Mouse (Mus musculus): Measurements from ENCODE around the gene Mettl23. TPM values are rescaled to one million over a fixed set of nuclear protein-coding genes. Genes with fewer than 3 reads are reported as not detected.
"Not testable (repeated sequence)": the region's sequence is repeated elsewhere in the genome, so short reads cannot be mapped to it uniquely, and the experiment has no call there.

Mettl23 gene
- polyA plus RNA-seq, 2 experiments: 17.5 to 37.1 TPM

DNA sequence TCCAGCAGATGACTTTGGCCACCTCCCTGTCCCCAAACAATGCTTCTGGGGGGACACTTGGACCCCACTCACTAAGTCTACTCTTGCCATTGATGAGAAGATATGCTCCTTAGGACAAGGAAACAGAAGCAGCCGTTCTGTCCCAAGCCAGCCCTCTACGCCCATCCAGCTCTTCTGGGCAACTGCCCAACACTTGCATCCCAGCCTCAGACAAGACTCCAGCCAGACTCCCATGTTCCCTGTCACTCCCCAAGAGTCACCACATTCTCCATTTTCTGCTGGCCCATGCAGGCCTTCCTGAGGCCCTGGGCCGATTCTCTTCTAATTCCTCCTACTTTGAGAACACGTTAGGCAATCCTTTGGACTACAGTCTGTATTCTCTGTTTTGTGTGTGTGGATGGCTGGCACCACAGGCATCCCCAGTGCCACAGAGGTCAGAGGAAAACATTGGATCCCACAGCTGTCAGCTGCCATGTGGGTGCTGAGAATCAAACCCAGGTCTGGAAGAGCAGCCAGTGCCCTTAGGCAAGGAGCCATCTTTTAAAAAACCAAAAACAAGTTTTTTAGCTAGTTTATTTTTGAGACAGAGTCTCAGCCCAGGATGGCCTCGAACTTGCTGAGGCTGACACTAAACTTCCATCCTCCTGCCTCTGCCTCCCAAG is 23.0 kb upstream of the Mettl23 start:
- H3K27ac ChIP-seq: no peak overlapping the region
- no peaks in the 10 kb centered on the region for H3K27me3 ChIP-seq (ENCODE audit: control insufficient read depth, insufficient read depth, low read length)
- H3K4me2 ChIP-seq (ENCODE audit: low read depth): no peak overlapping the region
- WGBS (ENCODE audit: insufficient replicate concordance): 69% methylated on average over 5 of the region's 5 CpGs
- no peak for DNase-seq (ENCODE audit: low read depth in 3 of 3, low spot score in 3 of 3)
- TF ChIP-seq CTCF (IDR thresholded peaks at IDR 0.05; ENCODE audit: low read depth) (no peak), EP300 (IDR thresholded peaks at IDR 0.05; ENCODE audit: low read depth) (no peak)
- H3K9ac ChIP-seq (replicated peaks): no peak overlapping the region
- ATAC-seq (ENCODE audit: insufficient read depth): no peak
- H3K4me3 ChIP-seq (ENCODE audit: insufficient read depth in 1 of 2, low read depth in 2 of 2, low read length in 2 of 2): no peak overlapping the region
- H3K9me3 ChIP-seq (ENCODE audit: control insufficient read depth, low read length): no peaks in the 10 kb centered on the region
- no peaks in the 10 kb centered on the region for H3K4me1 ChIP-seq (replicated peaks; ENCODE audit: control insufficient read depth in 2 of 2, insufficient read depth in 2 of 2, low read length in 1 of 2)
- no peaks in the 10 kb centered on the region for H3K36me3 ChIP-seq (replicated peaks; ENCODE audit: control insufficient read depth, insufficient read depth, low read depth)

DNA sequence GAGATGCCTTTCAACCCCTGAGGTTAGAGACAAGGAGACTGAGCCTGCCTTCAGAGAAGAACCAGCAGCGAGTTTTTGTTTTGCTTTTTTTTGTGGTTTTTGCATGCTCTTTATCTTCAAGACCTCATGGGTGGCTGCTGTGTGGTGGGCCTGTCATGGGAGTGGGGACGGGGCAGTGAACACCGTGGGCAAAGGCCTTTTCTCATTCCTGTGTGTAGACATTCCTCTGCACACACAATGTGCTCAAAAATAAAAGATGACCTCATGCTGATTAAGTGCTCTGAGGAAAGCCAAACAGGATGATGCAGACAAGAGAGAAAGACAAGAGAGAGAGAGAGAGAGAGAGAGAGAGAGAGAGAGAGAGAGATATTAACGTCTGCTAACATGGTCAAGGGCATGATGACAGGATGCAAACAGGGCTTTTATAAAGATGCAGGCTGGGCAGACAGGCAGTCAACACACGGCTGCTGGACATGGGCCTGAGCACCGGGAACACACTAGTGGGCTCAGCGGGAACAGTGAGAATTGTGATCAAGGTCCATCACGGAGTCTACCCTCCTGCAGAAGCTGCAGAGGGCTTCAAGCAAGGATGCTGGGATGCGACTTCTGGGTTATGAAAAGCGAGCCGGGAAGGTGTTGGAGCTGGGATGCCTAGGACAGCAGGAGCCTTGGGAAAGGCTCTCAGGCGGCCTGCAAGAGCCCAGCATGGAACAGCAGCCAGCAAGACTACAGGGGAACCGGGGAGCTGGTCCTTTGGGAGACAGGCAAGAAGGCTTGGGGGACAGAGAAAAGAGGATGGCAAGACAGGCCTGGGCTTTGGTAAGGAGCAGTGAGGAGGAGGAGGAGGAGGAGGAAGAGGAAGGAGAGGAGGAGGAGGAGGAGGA is 21.8 kb upstream of the Mettl23 start:
- no peaks in the 10 kb centered on the region for H3K9me3 ChIP-seq (ENCODE audit: control insufficient read depth, low read length)
- no peak overlapping the region for H3K4me2 ChIP-seq (ENCODE audit: low read depth)
- no peak overlapping the region for H3K4me3 ChIP-seq (ENCODE audit: insufficient read depth in 1 of 2, low read depth in 2 of 2, low read length in 2 of 2)
- 49% methylated on average over 13 of the region's 13 CpGs for WGBS (ENCODE audit: insufficient replicate concordance)
- H3K9ac ChIP-seq (replicated peaks): no peak overlapping the region
- TF ChIP-seq EP300 (IDR thresholded peaks at IDR 0.05; ENCODE audit: low read depth): no peak
- TF ChIP-seq CTCF (IDR thresholded peaks at IDR 0.05; ENCODE audit: low read depth): no peak
- H3K27me3 ChIP-seq (ENCODE audit: control insufficient read depth, insufficient read depth, low read length): no peaks in the 10 kb centered on the region; the same call in 1 of the 2 replicates
- DNase-seq (ENCODE audit: low read depth in 3 of 3, low spot score in 3 of 3): no peak
- ATAC-seq (ENCODE audit: insufficient read depth): no peak
- no peaks in the 10 kb centered on the region for H3K4me1 ChIP-seq (replicated peaks; ENCODE audit: control insufficient read depth in 2 of 2, insufficient read depth in 2 of 2, low read length in 1 of 2)
- H3K36me3 ChIP-seq (replicated peaks; ENCODE audit: control insufficient read depth, insufficient read depth, low read depth): no peaks in the 10 kb centered on the region
- H3K27ac ChIP-seq: no peak overlapping the region

DNA sequence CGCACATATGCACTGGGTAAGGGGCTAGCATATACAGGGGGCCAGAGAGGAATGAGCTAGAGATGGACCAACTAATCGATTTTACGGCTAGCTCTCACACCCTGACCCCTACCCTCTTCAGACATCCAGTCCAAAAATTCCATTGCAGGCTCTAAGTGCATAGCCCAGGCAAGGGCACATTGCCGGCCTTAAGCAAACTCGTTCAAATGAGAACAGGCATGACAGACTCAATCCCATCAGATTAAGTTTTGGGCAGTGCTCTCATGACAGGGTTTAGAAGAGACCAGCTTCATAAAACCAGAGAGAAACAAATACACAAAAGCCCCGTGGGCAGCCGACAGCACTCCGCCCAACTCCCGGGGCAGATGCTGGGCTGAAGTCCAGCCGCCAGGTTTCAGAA is 20.9 kb upstream of the Mettl23 start:
- TF ChIP-seq CTCF (IDR thresholded peaks at IDR 0.05; ENCODE audit: low read depth) (no peak), EP300 (IDR thresholded peaks at IDR 0.05; ENCODE audit: low read depth) (no peak)
- DNase-seq (ENCODE audit: low read depth in 3 of 3, low spot score in 3 of 3): no peak
- ATAC-seq (ENCODE audit: insufficient read depth): no peak
- Histone ChIP-seq H3K4me2 (ENCODE audit: low read depth) (no peak overlapping the region), H3K9ac (replicated peaks) (no peak overlapping the region), H3K4me1 (replicated peaks; ENCODE audit: control insufficient read depth in 2 of 2, insufficient read depth in 2 of 2, low read length in 1 of 2) (no peaks in the 10 kb centered on the region), H3K27ac (no peak overlapping the region), H3K9me3 (ENCODE audit: control insufficient read depth, low read length) (no peaks in the 10 kb centered on the region), H3K36me3 (replicated peaks; ENCODE audit: control insufficient read depth, insufficient read depth, low read depth) (no peaks in the 10 kb centered on the region), H3K27me3 (ENCODE audit: control insufficient read depth, insufficient read depth, low read length) (peaks cover 7% of the 10 kb centered on the region), H3K4me3 (ENCODE audit: insufficient read depth in 1 of 2, low read depth in 2 of 2, low read length in 2 of 2) (no peak overlapping the region)
- 69% methylated on average over 10 of the region's 10 CpGs for WGBS (ENCODE audit: insufficient replicate concordance)

DNA sequence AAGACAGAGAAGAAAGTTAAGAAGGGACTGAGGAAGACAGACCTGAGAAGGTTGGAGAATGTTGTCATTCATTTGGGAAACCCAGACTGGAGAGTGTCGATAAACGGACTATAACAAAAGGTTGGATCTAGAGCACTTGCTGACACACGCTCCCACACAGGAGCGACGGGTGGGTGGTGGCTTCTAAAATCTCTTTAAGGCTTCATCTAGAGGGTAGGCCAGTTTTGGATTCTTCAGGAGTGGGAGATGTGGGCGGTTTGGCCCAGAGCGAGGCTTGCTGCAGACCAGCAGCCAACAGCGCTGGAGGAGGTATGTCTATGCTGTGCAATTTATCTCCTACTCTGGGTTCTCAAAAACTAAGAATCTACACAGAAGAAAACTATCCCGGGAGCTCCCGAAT is 20.5 kb upstream of the Mettl23 start:
- Histone ChIP-seq H3K9me3 (ENCODE audit: control insufficient read depth, low read length) (no peaks in the 10 kb centered on the region), H3K27me3 (ENCODE audit: control insufficient read depth, insufficient read depth, low read length) (peaks cover 11% of the 10 kb centered on the region), H3K4me3 (ENCODE audit: insufficient read depth in 1 of 2, low read depth in 2 of 2, low read length in 2 of 2) (no peak overlapping the region), H3K36me3 (replicated peaks; ENCODE audit: control insufficient read depth, insufficient read depth, low read depth) (no peaks in the 10 kb centered on the region), H3K4me1 (replicated peaks; ENCODE audit: control insufficient read depth in 2 of 2, insufficient read depth in 2 of 2, low read length in 1 of 2) (no peaks in the 10 kb centered on the region), H3K9ac (replicated peaks) (no peak overlapping the region), H3K27ac (no peak overlapping the region), H3K4me2 (ENCODE audit: low read depth) (no peak overlapping the region)
- no peak for TF ChIP-seq CTCF (IDR thresholded peaks at IDR 0.05; ENCODE audit: low read depth)
- no peak for TF ChIP-seq EP300 (IDR thresholded peaks at IDR 0.05; ENCODE audit: low read depth)
- WGBS (ENCODE audit: insufficient replicate concordance): 82% methylated on average over 10 of the region's 10 CpGs
- DNase-seq (ENCODE audit: low read depth in 3 of 3, low spot score in 3 of 3): no peak
- ATAC-seq (ENCODE audit: insufficient read depth): no peak

DNA sequence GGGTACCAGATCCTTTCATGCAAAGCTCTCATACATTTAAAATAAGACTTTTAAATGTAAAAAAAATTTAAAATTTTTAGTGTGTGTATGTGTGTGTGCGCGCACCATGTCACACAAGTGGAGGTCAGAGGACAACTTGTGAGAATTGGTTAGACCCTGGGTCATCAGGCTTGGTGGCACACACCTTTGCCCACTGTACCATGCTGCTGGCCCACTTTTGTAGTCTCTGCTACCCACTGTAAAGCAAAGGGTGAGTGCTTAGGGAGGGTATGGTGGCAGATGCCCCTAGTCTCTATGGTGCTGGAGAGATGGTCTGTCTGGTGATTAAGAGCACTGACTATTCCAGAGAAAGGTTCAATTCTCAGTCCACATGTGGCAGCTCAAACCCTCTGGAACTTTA is 19.8 kb upstream of the Mettl23 start:
- 80% methylated on average over 2 of the region's 2 CpGs for WGBS (ENCODE audit: insufficient replicate concordance)
- no peak for DNase-seq (ENCODE audit: low read depth in 3 of 3, low spot score in 3 of 3)

DNA sequence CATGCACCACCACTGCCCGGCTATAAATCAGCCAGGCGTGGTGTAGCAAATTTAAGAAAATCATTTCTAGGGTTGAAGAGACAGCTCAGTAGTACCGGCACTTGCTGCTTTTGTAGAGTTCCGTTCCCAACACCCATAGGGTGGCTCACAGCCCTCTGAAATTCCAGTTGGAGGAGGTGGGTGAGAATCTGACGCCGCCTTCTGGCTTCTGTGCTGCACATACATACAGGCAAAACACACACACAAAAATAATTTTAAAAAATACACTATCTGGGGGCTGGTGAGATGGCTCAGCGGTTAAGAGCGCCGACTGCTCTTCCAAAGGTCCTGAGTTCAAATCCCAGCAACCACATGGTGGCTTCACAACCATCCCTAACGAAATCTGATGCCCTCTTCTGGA is 19.2 kb upstream of the Mettl23 start:
- H3K4me3 ChIP-seq (ENCODE audit: insufficient read depth in 1 of 2, low read depth in 2 of 2, low read length in 2 of 2); H3K4me1 ChIP-seq (replicated peaks; ENCODE audit: control insufficient read depth in 2 of 2, insufficient read depth in 2 of 2, low read length in 1 of 2); ATAC-seq (ENCODE audit: insufficient read depth); H3K9ac ChIP-seq (replicated peaks); H3K27ac ChIP-seq; DNase-seq (ENCODE audit: low read depth in 3 of 3, low spot score in 3 of 3); H3K4me2 ChIP-seq (ENCODE audit: low read depth); H3K9me3 ChIP-seq (ENCODE audit: control insufficient read depth, low read length); H3K36me3 ChIP-seq (replicated peaks; ENCODE audit: control insufficient read depth, insufficient read depth, low read depth): not testable (repeated sequence)
- H3K27me3 ChIP-seq (ENCODE audit: control insufficient read depth, insufficient read depth, low read length): peaks cover 12% of the 10 kb centered on the region
- 76% methylated on average over 10 of the region's 10 CpGs for WGBS (ENCODE audit: insufficient replicate concordance)

More for the DNA sequence above, 19.8 kb upstream of the Mettl23 start:
- peaks cover 0 to 3% of the 10 kb centered on the region in 2 experiments; a peak in 2 of 4 replicates for H3K4me1 ChIP-seq (replicated peaks; ENCODE audit: control insufficient read depth in 2 of 2, insufficient read depth in 2 of 2, low read length in 1 of 2)
- no peak overlapping the region for H3K4me2 ChIP-seq (ENCODE audit: low read depth)
- H3K9ac ChIP-seq (replicated peaks): no peak overlapping the region
- no peak for TF ChIP-seq CTCF (IDR thresholded peaks at IDR 0.05; ENCODE audit: low read depth)
- TF ChIP-seq EP300 (IDR thresholded peaks at IDR 0.05; ENCODE audit: low read depth): no peak
- no peaks in the 10 kb centered on the region for H3K36me3 ChIP-seq (replicated peaks; ENCODE audit: control insufficient read depth, insufficient read depth, low read depth)
- H3K4me3 ChIP-seq (ENCODE audit: insufficient read depth in 1 of 2, low read depth in 2 of 2, low read length in 2 of 2): no peak overlapping the region
- no peak overlapping the region for H3K27ac ChIP-seq
- no peaks in the 10 kb centered on the region for H3K9me3 ChIP-seq (ENCODE audit: control insufficient read depth, low read length)
- ATAC-seq (ENCODE audit: insufficient read depth): no peak
- H3K27me3 ChIP-seq (ENCODE audit: control insufficient read depth, insufficient read depth, low read length): peaks cover 12% of the 10 kb centered on the region

Data from liver, embryonic 14.5 days (tissue).